Mouse (Mus musculus): ENCODE results near the gene Col12a1. TPM values are rescaled to one million over a fixed set of nuclear protein-coding genes. Genes with fewer than 3 reads are reported as not detected.

Gene Col12a1
- polyA plus RNA-seq, 1 experiment from 2014 or later, result 4.5 TPM

- ATAC-seq, result no peak
- Histone ChIP-seq H3K27me3 (ENCODE audit: control insufficient read depth, insufficient read depth, low read depth, low read length) (peaks cover 27% of the 10 kb centered on the region), H3K4me2 (ENCODE audit: low read length) (peak overlapping the region; percentile 98), H3K36me3 (ENCODE audit: control insufficient read depth, insufficient read depth, low read length) (no peaks in the 10 kb centered on the region), H3K27ac (ENCODE audit: low read length) (no peak overlapping the region), H3K9ac (ENCODE audit: low read depth, low read length) (no peak overlapping the region), H3K4me3 (ENCODE audit: low read depth, low read length) (peak overlapping the region; percentile 56), H3K4me1 (ENCODE audit: control insufficient read depth, insufficient read depth, low read length) (peaks cover 30% of the 10 kb centered on the region), H3K9me3 (replicated peaks; ENCODE audit: control insufficient read depth, low read length, poor library complexity, severe bottlenecking) (no peaks in the 10 kb centered on the region)
- 7% methylated on average over 23 of the region's 23 CpGs for WGBS
Measured at GRCm38 (mm10) chr9:79716909-79717835, 1.5 kb downstream of the Col12a1 start.

DNA sequence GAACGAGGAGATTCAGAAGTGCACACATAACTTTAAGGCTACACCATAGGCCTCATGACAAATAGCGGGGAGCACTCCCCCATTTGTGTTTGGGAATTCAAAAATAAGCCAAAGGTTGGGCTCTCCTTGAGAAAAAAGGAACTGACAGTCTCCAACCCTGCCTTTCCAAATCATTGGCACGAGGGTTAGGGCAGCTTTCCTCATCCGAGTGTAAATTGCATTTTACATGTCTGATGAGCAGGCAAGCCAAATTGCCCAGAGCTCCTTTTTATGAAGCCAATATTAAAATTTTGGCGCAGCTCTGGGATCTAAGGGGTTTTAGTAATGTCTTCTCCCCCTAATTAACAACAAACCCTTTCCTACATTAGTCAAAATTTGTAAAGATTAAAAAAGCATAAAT lies 2.1 kb downstream of the Col12a1 start:
- Histone ChIP-seq H3K9ac (ENCODE audit: low read depth, low read length) (no peak overlapping the region), H3K27ac (ENCODE audit: low read length) (no peak overlapping the region), H3K9me3 (replicated peaks; ENCODE audit: control insufficient read depth, low read length, poor library complexity, severe bottlenecking) (no peaks in the 10 kb centered on the region), H3K27me3 (ENCODE audit: control insufficient read depth, insufficient read depth, low read depth, low read length) (peaks cover 27% of the 10 kb centered on the region), H3K4me1 (ENCODE audit: control insufficient read depth, insufficient read depth, low read length) (peaks cover 30% of the 10 kb centered on the region), H3K4me3 (ENCODE audit: low read depth, low read length) (peak overlapping the region; percentile 13; the same call in 1 of the 2 replicates), H3K4me2 (ENCODE audit: low read length) (peak overlapping the region; percentile 98), H3K36me3 (ENCODE audit: control insufficient read depth, insufficient read depth, low read length) (no peaks in the 10 kb centered on the region)
- WGBS, result 37% methylated on average over 5 of the region's 5 CpGs
- no peak for ATAC-seq

DNA sequence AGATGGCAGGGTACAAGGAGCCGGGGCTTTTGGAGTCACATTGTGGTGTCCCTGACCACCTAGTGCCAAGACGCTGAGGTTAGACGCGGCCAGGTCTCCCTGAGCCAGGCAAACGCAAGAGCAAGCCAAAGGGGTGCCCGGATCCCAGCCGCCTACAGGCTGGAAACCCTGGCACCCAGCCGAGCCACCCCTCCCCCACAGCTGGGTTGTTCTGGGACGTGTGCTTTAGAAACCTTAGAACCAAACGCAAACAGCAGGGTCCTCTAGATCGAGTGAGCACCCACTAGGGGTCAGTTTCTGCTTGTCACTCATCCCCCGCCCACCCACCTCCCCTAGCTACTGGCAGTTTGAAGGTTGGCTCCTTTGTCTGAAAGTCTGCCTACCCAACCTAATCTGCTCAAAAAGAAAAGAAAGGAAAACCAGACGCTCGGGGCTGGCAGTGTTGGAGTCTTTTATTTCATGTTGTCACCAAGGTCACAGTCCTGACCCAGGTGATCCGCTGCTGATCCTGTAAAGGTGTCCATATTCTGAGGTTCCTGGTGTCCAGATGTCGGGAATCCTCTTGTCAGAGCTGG lies 4.1 kb downstream of the Col12a1 start:
- H3K27me3 ChIP-seq (ENCODE audit: control insufficient read depth, insufficient read depth, low read depth, low read length), result peaks cover 13% of the 10 kb centered on the region
- H3K9me3 ChIP-seq (replicated peaks; ENCODE audit: control insufficient read depth, low read length, poor library complexity, severe bottlenecking), result no peaks in the 10 kb centered on the region
- peaks cover 24% of the 10 kb centered on the region for H3K4me1 ChIP-seq (ENCODE audit: control insufficient read depth, insufficient read depth, low read length)
- H3K4me3 ChIP-seq (ENCODE audit: low read depth, low read length), result peak overlapping the region; percentile 21
- H3K9ac ChIP-seq (ENCODE audit: low read depth, low read length), result peak overlapping the region; percentile 4
- H3K27ac ChIP-seq (ENCODE audit: low read length), result no peak overlapping the region
- WGBS, result 3% methylated on average over 16 of the region's 16 CpGs
- peak; percentile 37 for ATAC-seq
- peak overlapping the region; percentile 47 for H3K4me2 ChIP-seq (ENCODE audit: low read length)
- H3K36me3 ChIP-seq (ENCODE audit: control insufficient read depth, insufficient read depth, low read length), result no peaks in the 10 kb centered on the region

DNA sequence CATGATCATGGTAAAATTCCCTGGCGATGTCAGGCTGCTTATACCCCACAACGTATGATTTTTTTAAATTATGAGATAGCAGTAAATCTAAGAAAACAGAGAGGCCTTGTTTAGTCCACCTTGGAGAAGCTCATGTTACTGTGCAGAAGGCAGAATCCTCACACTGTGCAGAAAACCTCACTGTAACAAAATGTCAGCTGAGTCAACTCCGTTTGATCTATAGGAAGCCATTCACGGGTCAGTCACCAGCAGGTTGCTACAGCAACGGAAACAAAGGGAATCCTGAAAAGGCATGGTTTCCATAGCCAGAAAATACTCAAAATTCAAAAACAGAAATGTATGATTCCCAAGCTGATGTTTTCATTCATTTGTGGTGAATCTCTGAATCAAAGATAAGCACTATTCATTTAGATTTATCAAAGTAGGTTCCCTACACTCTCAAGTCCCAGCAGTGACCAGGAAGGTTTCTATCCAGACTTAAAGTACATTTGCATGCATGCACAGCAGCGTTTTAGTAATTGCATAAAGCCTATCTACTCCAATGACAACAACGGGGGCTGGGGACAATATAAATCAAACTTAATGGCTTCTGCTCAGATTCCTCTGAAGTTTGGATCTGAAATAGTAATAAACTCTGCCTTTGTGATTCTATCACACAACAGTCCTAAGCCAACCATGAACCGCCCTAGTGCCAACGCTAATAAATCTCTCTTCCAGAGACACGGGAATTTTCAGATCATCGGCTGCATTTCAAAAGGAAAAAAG lies 28.7 kb downstream of the Col12a1 start:
- H3K4me2 ChIP-seq (ENCODE audit: low read length), result no peak overlapping the region
- no peaks in the 10 kb centered on the region for H3K27me3 ChIP-seq (ENCODE audit: control insufficient read depth, insufficient read depth, low read depth, low read length)
- H3K36me3 ChIP-seq (ENCODE audit: control insufficient read depth, insufficient read depth, low read length), result no peaks in the 10 kb centered on the region
- no peak overlapping the region for H3K4me3 ChIP-seq (ENCODE audit: low read depth, low read length)
- peak; percentile 93 for ATAC-seq
- H3K4me1 ChIP-seq (ENCODE audit: control insufficient read depth, insufficient read depth, low read length), result peaks cover 14% of the 10 kb centered on the region
- no peak overlapping the region for H3K9ac ChIP-seq (ENCODE audit: low read depth, low read length)
- no peaks in the 10 kb centered on the region for H3K9me3 ChIP-seq (replicated peaks; ENCODE audit: control insufficient read depth, low read length, poor library complexity, severe bottlenecking)
- 38% methylated on average over 11 of the region's 11 CpGs for WGBS
- H3K27ac ChIP-seq (ENCODE audit: low read length), result peak overlapping the region; percentile 10; the same call in 1 of the 2 replicates

- 69% methylated on average over 7 of the region's 7 CpGs for WGBS
Measured at GRCm38 (mm10) chr9:79689342-79689741, 29.3 kb downstream of the Col12a1 start.

DNA sequence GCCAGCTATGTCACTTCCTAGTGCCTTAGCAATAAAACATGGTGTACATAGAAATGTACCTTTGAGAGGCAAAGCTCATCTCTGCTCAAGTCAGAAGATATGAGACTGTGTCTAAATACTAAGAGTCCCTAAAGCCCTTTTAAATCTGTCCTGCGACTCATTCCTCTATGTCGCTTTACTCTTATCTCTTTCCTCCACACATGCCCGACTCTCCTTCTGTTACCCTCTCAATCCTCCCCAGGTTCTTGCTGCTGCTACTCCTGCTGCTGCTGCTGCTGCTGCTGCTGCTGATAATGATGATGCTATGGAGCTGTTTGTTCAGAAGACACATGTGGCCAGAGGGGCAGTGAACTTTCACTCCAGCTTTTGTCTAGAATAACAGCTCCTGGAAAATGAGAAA lies 31.4 kb downstream of the Col12a1 start:
- Histone ChIP-seq H3K4me1 (ENCODE audit: control insufficient read depth, insufficient read depth, low read length) (peaks cover 14% of the 10 kb centered on the region), H3K4me2 (ENCODE audit: low read length) (no peak overlapping the region), H3K4me3 (ENCODE audit: low read depth, low read length) (no peak overlapping the region), H3K27ac (ENCODE audit: low read length) (no peak overlapping the region), H3K36me3 (ENCODE audit: control insufficient read depth, insufficient read depth, low read length) (no peaks in the 10 kb centered on the region), H3K27me3 (ENCODE audit: control insufficient read depth, insufficient read depth, low read depth, low read length) (no peaks in the 10 kb centered on the region), H3K9ac (ENCODE audit: low read depth, low read length) (no peak overlapping the region), H3K9me3 (replicated peaks; ENCODE audit: control insufficient read depth, low read length, poor library complexity, severe bottlenecking) (no peaks in the 10 kb centered on the region)
- ATAC-seq, result no peak
- WGBS, result 83% methylated on average over 3 of the region's 3 CpGs

More at GRCm38 (mm10) chr9:79689342-79689741, 29.3 kb downstream of the Col12a1 start:
- Histone ChIP-seq H3K36me3 (ENCODE audit: control insufficient read depth, insufficient read depth, low read length) (no peaks in the 10 kb centered on the region), H3K4me3 (ENCODE audit: low read depth, low read length) (no peak overlapping the region), H3K9me3 (replicated peaks; ENCODE audit: control insufficient read depth, low read length, poor library complexity, severe bottlenecking) (no peaks in the 10 kb centered on the region), H3K4me2 (ENCODE audit: low read length) (no peak overlapping the region), H3K4me1 (ENCODE audit: control insufficient read depth, insufficient read depth, low read length) (peaks cover 14% of the 10 kb centered on the region), H3K9ac (ENCODE audit: low read depth, low read length) (no peak overlapping the region), H3K27me3 (ENCODE audit: control insufficient read depth, insufficient read depth, low read depth, low read length) (no peaks in the 10 kb centered on the region), H3K27ac (ENCODE audit: low read length) (no peak overlapping the region; the same call in 1 of the 2 replicates)
- ATAC-seq, result no peak; the same call in 1 of the 2 replicates

GRCm38 (mm10) chr9:79686049-79686448 lies 32.6 kb downstream of the Col12a1 start:
- H3K4me1 ChIP-seq (ENCODE audit: control insufficient read depth, insufficient read depth, low read length), result peaks cover 14% of the 10 kb centered on the region
- no peak overlapping the region for H3K4me3 ChIP-seq (ENCODE audit: low read depth, low read length)
- H3K27ac ChIP-seq (ENCODE audit: low read length), result no peak overlapping the region
- no peak overlapping the region for H3K4me2 ChIP-seq (ENCODE audit: low read length)
- no peaks in the 10 kb centered on the region for H3K36me3 ChIP-seq (ENCODE audit: control insufficient read depth, insufficient read depth, low read length)
- no peaks in the 10 kb centered on the region for H3K27me3 ChIP-seq (ENCODE audit: control insufficient read depth, insufficient read depth, low read depth, low read length)
- no peaks in the 10 kb centered on the region for H3K9me3 ChIP-seq (replicated peaks; ENCODE audit: control insufficient read depth, low read length, poor library complexity, severe bottlenecking)
- H3K9ac ChIP-seq (ENCODE audit: low read depth, low read length), result no peak overlapping the region
- ATAC-seq, result no peak
- WGBS, result 12% methylated on average over 1 of the region's 1 CpGs

GRCm38 (mm10) chr9:79680453-79681240 lies 38.0 kb downstream of the Col12a1 start:
- Histone ChIP-seq H3K27me3 (ENCODE audit: control insufficient read depth, insufficient read depth, low read depth, low read length) (no peaks in the 10 kb centered on the region), H3K9me3 (replicated peaks; ENCODE audit: control insufficient read depth, low read length, poor library complexity, severe bottlenecking) (no peaks in the 10 kb centered on the region), H3K4me2 (ENCODE audit: low read length) (no peak overlapping the region), H3K4me3 (ENCODE audit: low read depth, low read length) (no peak overlapping the region), H3K4me1 (ENCODE audit: control insufficient read depth, insufficient read depth, low read length) (no peaks in the 10 kb centered on the region), H3K36me3 (ENCODE audit: control insufficient read depth, insufficient read depth, low read length) (no peaks in the 10 kb centered on the region), H3K27ac (ENCODE audit: low read length) (no peak overlapping the region), H3K9ac (ENCODE audit: low read depth, low read length) (no peak overlapping the region)
- ATAC-seq, result no peak
- WGBS, result 87% methylated on average over 4 of the region's 4 CpGs
